Mouse (Mus musculus) spleen, adult 2 months (tissue): Measurements from ENCODE around the gene Slc24a3.

Experiments
- CTCF ChIP-seq: fragments of 200-500 bp; IDR thresholded peaks from 2 replicates; pipeline ENCODE4 v1.5.1; 2011; ENCODE audit warnings: mild to moderate bottlenecking, inconsistent platforms; ENCODE audit not compliant: insufficient read depth, insufficient read length, insufficient replicate concordance; ENCODE audit errors: extremely low read depth
- POLR2A ChIP-seq: fragments of 200-500 bp; IDR thresholded peaks from 2 replicates; pipeline ENCODE4 v1.6.1; 2011; ENCODE audit warnings: low read depth, low read length, inconsistent platforms

DNA sequence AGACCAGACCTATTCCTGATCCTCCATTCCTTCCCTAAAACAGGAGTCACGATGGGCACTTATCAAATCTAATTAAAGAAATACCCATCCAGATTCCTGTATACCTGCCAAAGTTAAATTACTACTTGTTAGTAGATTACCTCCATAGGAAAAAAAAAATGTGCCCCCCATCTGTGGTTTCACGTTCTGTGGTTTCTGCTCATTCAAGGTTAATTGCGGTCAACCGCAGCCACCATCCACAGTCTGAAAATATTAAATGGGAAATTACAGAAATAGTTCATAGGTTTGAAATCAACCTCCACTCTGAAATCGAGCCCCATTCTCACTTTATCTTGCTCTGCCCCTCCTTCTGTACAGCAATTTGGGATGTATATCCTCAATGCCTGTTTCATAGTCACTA, 440.3 kb downstream of the Slc24a3 start:
- TF ChIP-seq POLR2A, result no peak
- no peak for TF ChIP-seq CTCF
